ENCODE assay signal across 8 mouse cellular contexts in genomic region chr3:51333234-51333889, GRCm38 (mm10). TPM values are rescaled to one million over a fixed set of nuclear protein-coding genes. Genes with fewer than 3 reads are reported as not detected.
DNase-seq lines count a peak whose midpoint lies in the region; ATAC-seq lines count a peak whose summit lies in the region.

No protein-coding gene starts in this region.

- H3K36me3 ChIP-seq in embryonic facial prominence, embryonic 10.5 days (replicated peaks), result no peaks in the 10 kb centered on the region
- no peaks in the 10 kb centered on the region for H3K36me3 ChIP-seq in heart, embryonic 16.5 days (ENCODE audit: control insufficient read depth, insufficient read depth)
- 0 out of 2 replicates have a peak, but pooled peaks cover 2% of the 10 kb centered on the region for H3K36me3 ChIP-seq in limb, embryonic 11.5 days (ENCODE audit: control insufficient read depth, insufficient read depth, low read length)

- no peak overlapping the region for H3K4me3 ChIP-seq in embryonic facial prominence, embryonic 10.5 days
- H3K4me3 ChIP-seq in heart, embryonic 16.5 days (ENCODE audit: low read length), result peak overlapping the region; percentile 31
- H3K4me3 ChIP-seq in limb, embryonic 11.5 days (ENCODE audit: low read depth, low read length), result no peak overlapping the region

- 68% methylated on average over 10 of the region's 10 CpGs for WGBS in embryonic facial prominence, embryonic 10.5 days
- WGBS in heart, embryonic 16.5 days, result 27% methylated on average over 10 of the region's 10 CpGs
- 59% methylated on average over 10 of the region's 10 CpGs for whole genome bisulfite sequencing in limb, embryonic 11.5 days

- peak; percentile 28 for DNase-seq in ovary, postnatal 36 days (ENCODE audit: low spot score)
- DNase-seq in ovary, adult 18-20 months (ENCODE audit: low spot score), result no peak
- DNase-seq in embryonic facial prominence, embryonic 10.5 days (ENCODE audit: low spot score), result no peak
- DNase-seq in limb, embryonic 11.5 days (ENCODE audit: low spot score), result peak; percentile 45
- DNase-seq in thymus, postnatal 4 days, result peak; percentile 56

- H3K4me2 ChIP-seq in heart, embryonic 16.5 days (ENCODE audit: low read depth, low read length), result peak overlapping the region; percentile 56
- no peak overlapping the region; the same call in 1 of the 2 replicates for H3K4me2 ChIP-seq in limb, embryonic 11.5 days (ENCODE audit: low read depth, severe bottlenecking)

- peak overlapping the region; percentile 53 for H3K27ac ChIP-seq in embryonic facial prominence, embryonic 10.5 days (replicated peaks)
- peak overlapping the region; percentile 74 for H3K27ac ChIP-seq in heart, embryonic 16.5 days (ENCODE audit: low read length)
- H3K27ac ChIP-seq in limb, embryonic 11.5 days (replicated peaks; ENCODE audit: low read depth, low read length), result peak overlapping the region; percentile 59; the same call in 1 of the 2 replicates

- ATAC-seq in heart, embryonic 16.5 days (replicated peaks; ENCODE audit: extremely low read depth, insufficient read depth, low FRiP score), result peak; percentile 81
- ATAC-seq in limb, embryonic 11.5 days (ENCODE audit: insufficient number of reproducible peaks, low FRiP score, low TSS enrichment, low read depth), result no peak
- peak; percentile 60 for ATAC-seq in megakaryocyte-erythroid progenitor cell, adult 5-6 weeks (replicated peaks; ENCODE audit: low FRiP score, low TSS enrichment, poor library complexity, severe bottlenecking)
- ATAC-seq in frontal cortex, adult (ENCODE audit: low TSS enrichment), result no peak

- H3K4me1 ChIP-seq in embryonic facial prominence, embryonic 10.5 days, result peaks cover 18% of the 10 kb centered on the region
- peaks cover 28% of the 10 kb centered on the region for H3K4me1 ChIP-seq in heart, embryonic 16.5 days (ENCODE audit: control insufficient read depth, insufficient read depth, low read length)
- peaks cover 12% of the 10 kb centered on the region; the same call in 1 of the 2 replicates for H3K4me1 ChIP-seq in limb, embryonic 11.5 days (ENCODE audit: control insufficient read depth, insufficient read depth, low read length)

- no peaks in the 10 kb centered on the region for H3K9me3 ChIP-seq in embryonic facial prominence, embryonic 10.5 days
- no peaks in the 10 kb centered on the region for H3K9me3 ChIP-seq in heart, embryonic 16.5 days (replicated peaks; ENCODE audit: control insufficient read depth, low read length)
- no peaks in the 10 kb centered on the region; the same call in 1 of the 2 replicates for H3K9me3 ChIP-seq in limb, embryonic 11.5 days (ENCODE audit: control insufficient read depth, low read length)

- H3K27me3 ChIP-seq in embryonic facial prominence, embryonic 10.5 days (replicated peaks; ENCODE audit: low read depth, poor library complexity, severe bottlenecking), result no peaks in the 10 kb centered on the region
- H3K27me3 ChIP-seq in heart, embryonic 16.5 days (ENCODE audit: control insufficient read depth, insufficient read depth, low read length), result no peaks in the 10 kb centered on the region
- H3K27me3 ChIP-seq in limb, embryonic 11.5 days (ENCODE audit: control insufficient read depth, insufficient read depth, low read length), result no peaks in the 10 kb centered on the region

- peak overlapping the region; percentile 60 for H3K9ac ChIP-seq in heart, embryonic 16.5 days (ENCODE audit: low read length)
- no peak overlapping the region for H3K9ac ChIP-seq in limb, embryonic 11.5 days (ENCODE audit: low read length)

RNA-seq across cellular contexts. Expression of gene Elf2, which starts 7.1 kb away (rescaled TPM):
- 42.0 and 49.2 TPM in 2 replicates for polyA plus RNA-seq in embryonic facial prominence, embryonic 10.5 days (2016; fragmentation: Nextera tagmentation; extraction: Ambion mirVana)
- 53.4 and 61.9 TPM in 2 replicates for polyA plus RNA-seq in heart, embryonic 16.5 days (2015; fragmentation: Nextera tagmentation; extraction: Ambion mirVana)
- polyA plus RNA-seq in limb, embryonic 11.5 days (2014; fragmentation: Nextera tagmentation; extraction: Ambion mirVana), result 47.9 and 54.0 TPM in 2 replicates
- total RNA-seq in megakaryocyte-erythroid progenitor cell, adult 5-6 weeks (2014; fragmentation: Nextera tagmentation), result 68.1 and 69.2 TPM in 2 replicates
- total RNA-seq in megakaryocyte-erythroid progenitor cell, adult 5-6 weeks (2017), result 117 and 122 TPM in 2 replicates

Comparison
In these comparisons a context has a peak if more than half of its experiments do, and no peak if none do; other contexts are left out.
1. DNase-seq: peak in ovary, postnatal 36 days (single experiment), limb, embryonic 11.5 days (single experiment) and thymus, postnatal 4 days (single experiment); none in ovary, adult 18-20 months (single experiment) and embryonic facial prominence, embryonic 10.5 days (single experiment).
2. ATAC-seq: peak in heart, embryonic 16.5 days (single experiment) and megakaryocyte-erythroid progenitor cell, adult 5-6 weeks (single experiment); none in limb, embryonic 11.5 days (single experiment) and frontal cortex, adult (single experiment).
3. Peak in every context shown above with its lines, with median percentiles within 50 percentile points of each other: H3K27ac ChIP-seq.